Mouse (Mus musculus): ENCODE results near the gene Kmt5b.

Kmt5b gene

GRCm38 (mm10) chr19:3843629-3844028 is 76.4 kb downstream of the Kmt5b start:
- no peak for DNase-seq (ENCODE audit: low read depth, low spot score)

DNA sequence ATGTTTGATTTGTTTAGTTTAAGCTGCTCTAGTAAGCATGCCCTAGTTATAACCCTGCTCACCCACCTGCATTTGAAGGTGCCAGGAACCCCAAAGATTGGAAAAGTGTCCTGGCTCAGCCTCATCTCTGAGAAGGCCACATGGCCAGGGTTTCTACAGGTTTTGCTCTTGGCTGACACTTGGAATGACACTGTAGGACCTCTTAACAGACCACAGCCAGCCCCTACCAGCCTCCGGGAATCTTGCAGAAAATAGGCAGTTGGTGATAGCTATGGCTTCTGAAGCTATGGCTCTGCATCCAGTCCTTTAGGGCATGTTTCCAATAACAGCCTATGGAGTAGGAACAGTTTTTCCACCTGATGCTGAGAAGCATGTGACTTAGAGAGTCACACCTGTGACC is 77.6 kb downstream of the Kmt5b start:
- DNase-seq (ENCODE audit: low read depth, low spot score): no peak

DNA sequence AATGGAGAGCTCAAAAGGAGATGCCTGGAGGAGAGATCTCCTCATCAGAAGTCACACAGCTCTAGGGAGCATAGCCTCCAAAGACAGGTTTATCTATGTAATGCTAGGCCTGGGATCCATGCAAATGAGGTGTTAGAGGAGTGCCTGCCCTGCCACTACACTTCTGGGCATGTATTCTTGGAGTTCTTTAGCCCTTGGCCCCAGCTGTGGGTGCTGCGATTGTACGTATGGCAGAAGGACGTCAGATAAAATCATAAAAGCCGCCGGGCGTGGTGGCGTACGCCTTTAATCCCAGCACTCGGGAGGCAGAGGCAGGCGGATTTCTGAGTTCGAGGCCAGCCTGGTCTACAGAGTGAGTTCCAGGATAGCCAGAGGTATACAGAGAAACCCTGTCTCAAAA is 78.1 kb downstream of the Kmt5b start:
- no peak for DNase-seq (ENCODE audit: low read depth, low spot score)

- DNase-seq (ENCODE audit: low read depth, low spot score): no peak
Measured at GRCm38 (mm10) chr19:3845803-3846406, 78.7 kb downstream of the Kmt5b start.

- DNase-seq (ENCODE audit: low read depth, low spot score): no peak
Measured at GRCm38 (mm10) chr19:3846676-3847604, 79.7 kb downstream of the Kmt5b start.

DNA sequence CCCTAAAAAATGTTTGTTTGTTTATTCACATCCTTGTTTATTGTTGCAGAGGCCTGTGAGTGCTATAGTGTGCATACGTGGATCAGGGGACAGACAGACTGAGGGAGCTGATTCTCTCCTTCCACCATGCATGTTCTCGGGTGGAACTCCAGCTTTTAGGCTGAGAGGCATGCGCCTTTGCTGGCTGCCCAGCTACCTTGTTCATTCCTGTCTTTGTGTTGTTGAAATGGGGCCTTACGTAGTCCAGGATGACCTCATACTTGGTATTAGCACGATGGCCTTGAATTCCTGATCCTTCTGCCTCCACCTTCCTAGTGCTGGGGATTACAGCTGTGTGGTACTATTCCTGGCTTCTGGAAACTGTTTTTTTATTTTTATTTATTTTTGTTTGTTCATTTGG is 80.5 kb downstream of the Kmt5b start:
- DNase-seq (ENCODE audit: low read depth, low spot score): no peak

- DNase-seq (ENCODE audit: low read depth, low spot score): no peak
Measured at GRCm38 (mm10) chr19:3848207-3848808, 81.1 kb downstream of the Kmt5b start.

- DNase-seq (ENCODE audit: low read depth, low spot score): no peak
Measured at GRCm38 (mm10) chr19:3849251-3849650, 82.0 kb downstream of the Kmt5b start.

DNA sequence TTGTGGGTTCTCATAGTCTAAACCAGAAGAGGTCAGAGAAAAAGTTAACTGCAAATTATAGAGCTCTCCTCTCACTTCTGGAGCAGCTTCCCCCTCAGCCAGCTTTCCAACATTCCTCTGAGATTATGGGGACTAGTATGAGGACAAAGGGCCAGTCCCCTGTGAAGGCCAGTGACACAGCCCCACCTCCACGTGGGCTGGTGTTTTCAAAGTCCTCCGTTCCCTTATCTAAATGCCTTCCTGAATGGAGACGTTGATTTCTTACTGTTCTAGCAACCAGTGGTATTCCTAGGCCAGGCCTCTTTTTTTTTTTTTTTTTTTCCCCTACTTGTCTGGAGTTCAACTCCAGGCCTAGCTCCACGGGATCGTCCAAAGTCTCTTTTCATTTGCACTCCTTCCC is 82.9 kb downstream of the Kmt5b start:
- DNase-seq (ENCODE audit: low read depth, low spot score): no peak

GRCm38 (mm10) chr19:3850847-3851469 is 83.7 kb downstream of the Kmt5b start:
- peak; percentile 92 for DNase-seq (ENCODE audit: low read depth, low spot score)

- DNase-seq (ENCODE audit: low read depth, low spot score): peak; percentile 98
Measured at GRCm38 (mm10) chr19:3851502-3851962, 84.3 kb downstream of the Kmt5b start, which contains the start of gene Chka. Gene Chka, plus strand, starts transcription at chr19:3851773.

GRCm38 (mm10) chr19:3851979-3852681 is 84.9 kb downstream of the Kmt5b start:
- DNase-seq (ENCODE audit: low read depth, low spot score): peak; percentile 45

DNA sequence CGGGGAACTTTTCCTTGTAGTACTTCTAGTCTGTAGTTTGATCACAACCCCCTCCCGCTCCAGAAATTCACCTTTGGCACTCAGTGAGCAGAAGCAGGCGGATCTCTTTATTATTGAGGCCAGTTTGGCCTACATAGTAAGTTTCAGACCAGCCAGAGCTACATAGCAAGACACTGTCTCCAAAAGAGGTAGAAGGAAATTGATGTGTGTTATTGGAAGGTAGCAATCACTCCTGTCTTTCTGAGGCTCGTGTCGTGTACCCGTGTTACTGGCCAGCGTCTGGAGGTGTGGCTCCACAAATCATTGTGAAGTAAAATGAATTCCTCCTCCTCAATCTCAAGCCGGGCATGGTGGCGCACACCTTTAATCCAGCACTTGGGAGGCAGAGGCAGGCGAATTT is 85.9 kb downstream of the Kmt5b start:
- DNase-seq (ENCODE audit: low read depth, low spot score): peak; percentile 39

DNA sequence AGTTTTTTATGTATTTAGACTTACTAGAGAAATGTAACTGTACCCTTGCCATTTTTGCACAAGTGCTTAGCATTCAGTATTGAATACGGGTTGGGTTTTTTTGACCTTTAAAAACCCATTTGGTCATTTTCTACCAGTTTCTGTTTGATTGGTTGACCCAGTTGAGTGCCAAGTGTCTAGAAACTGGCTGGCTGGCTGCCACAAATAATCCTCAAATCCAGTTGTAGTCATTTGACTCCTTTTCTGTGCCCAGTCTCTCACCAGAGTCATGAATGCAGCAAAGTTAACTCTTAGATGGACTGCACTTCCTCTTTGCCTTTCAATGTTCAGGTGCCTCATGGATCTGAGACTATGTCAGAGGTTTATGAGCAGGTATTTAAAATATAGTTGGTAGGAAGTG is 86.7 kb downstream of the Kmt5b start:
- DNase-seq (ENCODE audit: low read depth, low spot score): no peak

- no peak for DNase-seq (ENCODE audit: low read depth, low spot score)
Measured at GRCm38 (mm10) chr19:3855091-3855490, 87.9 kb downstream of the Kmt5b start.

- peak; percentile 80 for DNase-seq (ENCODE audit: low read depth, low spot score)
Measured at GRCm38 (mm10) chr19:3855601-3856000, 88.4 kb downstream of the Kmt5b start.

DNA sequence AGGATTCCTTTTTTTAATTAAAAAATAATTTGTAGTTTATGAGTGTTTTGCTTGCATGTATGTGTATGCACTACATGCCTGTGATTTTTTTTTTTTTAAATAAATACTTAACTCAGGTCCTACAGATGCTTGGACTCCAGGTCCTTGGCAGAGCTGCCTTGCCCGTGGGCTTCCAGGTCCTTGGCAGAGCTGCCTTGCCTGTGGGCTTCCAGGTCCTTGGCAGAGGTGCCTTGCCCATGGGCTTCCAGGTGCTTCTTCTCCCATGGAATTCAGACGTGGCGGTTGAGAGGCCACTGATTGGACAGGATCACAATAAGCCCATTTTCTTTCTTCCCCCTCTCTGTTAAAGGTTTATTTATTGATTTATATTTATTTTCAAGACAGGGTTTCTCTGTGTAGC is 90.0 kb downstream of the Kmt5b start:
- no peak for DNase-seq (ENCODE audit: low read depth, low spot score)

- DNase-seq (ENCODE audit: low read depth, low spot score): no peak
Measured at GRCm38 (mm10) chr19:3862713-3863112, 95.5 kb downstream of the Kmt5b start.

GRCm38 (mm10) chr19:3864960-3865359 is 97.7 kb downstream of the Kmt5b start:
- DNase-seq (ENCODE audit: low read depth, low spot score): peak; percentile 50
